Mouse (Mus musculus) frontal cortex, adult (tissue): ENCODE data around the gene Erich6b.

Experiments
- ATAC-seq: cut with Nextera tagmentation; 2 replicates; pipeline ENCODE4 v1.9.2; 2017; ENCODE audit warnings: mild to moderate bottlenecking, moderate library complexity, mixed read lengths; ENCODE audit not compliant: low TSS enrichment

Gene Erich6b

GRCm38 (mm10) chr14:75707771-75708170 is 65.7 kb downstream of the Erich6b start:
- no peak for ATAC-seq

GRCm38 (mm10) chr14:75708986-75709385 is 66.9 kb downstream of the Erich6b start:
- no peak for ATAC-seq

- ATAC-seq: no peak
Measured at GRCm38 (mm10) chr14:75711731-75712130, 69.7 kb downstream of the Erich6b start.

GRCm38 (mm10) chr14:75712687-75713086 is 70.6 kb downstream of the Erich6b start:
- ATAC-seq: peak; percentile 87

- ATAC-seq: no peak
Measured at GRCm38 (mm10) chr14:75713661-75714060, 71.6 kb downstream of the Erich6b start.

- no peak for ATAC-seq
Measured at GRCm38 (mm10) chr14:75716410-75716809, 74.4 kb downstream of the Erich6b start.
